Mouse (Mus musculus) neural tube, embryonic 11.5 days (tissue): ENCODE data around the gene Gapvd1. TPM values are rescaled to one million over a fixed set of nuclear protein-coding genes. Genes with fewer than 3 reads are reported as not detected.
"Not testable (repeated sequence)": the region's sequence is repeated elsewhere in the genome, so short reads cannot be mapped to it uniquely, and the experiment has no call there.

Source experiments
- ATAC-seq: fragments of 200-750 bp; cut with Nextera tagmentation; 2 replicates; pipeline ENCODE4 v1.8.0; 2017; ENCODE audit warnings: moderate number of reproducible peaks, mild to moderate bottlenecking, moderate TSS enrichment, moderate library complexity; ENCODE audit not compliant: insufficient read depth, low FRiP score, low TSS enrichment
- DNase-seq: peaks from one replicate; pipeline ENCODE4 v3.0.0-alpha.2; 2015; ENCODE audit warnings: low spot score
- H3K27ac ChIP-seq: fragments of 300-500 bp; sonication (generic); 2 replicates; pipeline ENCODE4 v1.5.1; 2014; ENCODE audit warnings: low read depth, mild to moderate bottlenecking, low read length
- H3K27me3 ChIP-seq: fragments of 300-500 bp; sonication (generic); 2 replicates; pipeline ENCODE4 v1.6.1; 2014; ENCODE audit warnings: mild to moderate bottlenecking, low read length, mixed read lengths; ENCODE audit not compliant: control insufficient read depth, insufficient read depth
- H3K36me3 ChIP-seq: fragments of 300-500 bp; sonication (generic); 2 replicates; pipeline ENCODE4 v1.6.1; 2014; ENCODE audit warnings: mild to moderate bottlenecking, low read length, moderate library complexity, mixed read lengths; ENCODE audit not compliant: control insufficient read depth, insufficient read depth
- H3K4me1 ChIP-seq: fragments of 300-500 bp; sonication (generic); 2 replicates; pipeline ENCODE4 v1.6.1; 2014; ENCODE audit warnings: low read length, mixed read lengths; ENCODE audit not compliant: control insufficient read depth, insufficient read depth
- H3K4me2 ChIP-seq: fragments of 300-500 bp; sonication (generic); 2 replicates; pipeline ENCODE4 v1.6.1; 2014; ENCODE audit warnings: low read depth, mild to moderate bottlenecking, moderate library complexity
- H3K4me3 ChIP-seq: fragments of 300-500 bp; sonication (generic); 2 replicates; pipeline ENCODE4 v1.5.1; 2014; ENCODE audit warnings: low read depth, low read length
- H3K9ac ChIP-seq: fragments of 300-500 bp; sonication (generic); 2 replicates; pipeline ENCODE4 v1.6.1; 2014; ENCODE audit warnings: mild to moderate bottlenecking, low read length
- H3K9me3 ChIP-seq: fragments of 300-500 bp; sonication (generic); 2 replicates; pipeline ENCODE4 v1.6.1; 2016; ENCODE audit warnings: low read length; ENCODE audit not compliant: control insufficient read depth
- WGBS: fragments of 180-500 bp; shearing (Covaris S2); extraction: QIAGEN DNeasy Blood & Tissue Kit; methylation state at CpG from one replicate; pipeline ENCODE4 v1.1.7; 2014; 5-methylcytosine and 5-hydroxymethylcytosine counted together
- polyA plus RNA-seq: library from polyadenylated mRNA; unstranded; fragments of >200 nt; fragmentation: Nextera tagmentation; extraction: Ambion mirVana; gene quantifications from 2 replicates; pipeline ENCODE4 v1.2.1, GENCODE M21; 2014

Gapvd1 gene
- polyA plus RNA-seq, 1 experiment from 2014 or later = 125 TPM

DNA sequence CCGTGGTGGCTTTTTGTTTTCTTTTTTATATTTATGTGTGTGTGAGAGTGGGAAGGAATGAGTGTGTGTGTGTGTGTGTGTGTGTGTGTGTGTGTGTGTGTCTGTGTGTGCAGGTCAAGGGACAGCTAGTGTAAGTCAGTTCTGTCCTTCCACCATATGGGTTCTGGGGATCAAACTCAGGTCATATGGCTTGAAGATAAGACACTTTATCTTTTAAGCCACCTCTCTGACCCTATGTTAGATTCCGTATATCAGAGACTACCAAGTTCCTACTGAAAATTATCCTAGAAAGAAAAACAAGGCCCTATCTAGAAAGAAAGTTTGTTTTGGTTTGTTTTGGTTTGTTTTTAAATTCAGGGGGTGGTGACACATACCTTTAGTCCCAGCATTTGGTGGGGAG, 7.1 kb upstream of the Gapvd1 start:
- Histone ChIP-seq H3K9ac (no peak overlapping the region), H3K4me2 (no peak overlapping the region), H3K4me3 (no peak overlapping the region), H3K27me3 (no peaks in the 10 kb centered on the region), H3K27ac (no peak overlapping the region), H3K36me3 (no peaks in the 10 kb centered on the region), H3K4me1 (no peaks in the 10 kb centered on the region), H3K9me3 (no peaks in the 10 kb centered on the region)
- WGBS = 86% methylated on average over 2 of the region's 2 CpGs
- ATAC-seq (no peak), DNase-seq (no peak)

DNA sequence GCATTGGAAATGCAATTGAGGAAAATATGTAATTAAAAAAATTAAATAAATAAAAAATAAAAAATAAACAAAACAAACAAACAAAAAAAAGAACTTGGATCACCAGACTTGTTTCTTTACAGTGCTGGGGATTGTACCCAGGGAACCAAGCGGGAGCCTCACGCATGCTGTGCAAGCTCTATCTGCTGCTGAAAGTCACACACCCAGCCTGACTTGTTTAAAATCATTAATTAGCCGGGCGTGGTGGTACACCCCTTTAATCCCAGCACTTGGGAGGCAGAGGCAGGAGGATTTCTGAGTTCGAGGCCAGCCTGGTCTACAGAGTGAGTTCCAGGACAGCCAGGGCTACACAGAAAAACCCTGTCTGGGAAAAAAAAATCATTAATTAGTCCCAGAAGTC, 6.2 kb upstream of the Gapvd1 start:
- H3K4me3 ChIP-seq, ATAC-seq, H3K4me1 ChIP-seq, DNase-seq, H3K9ac ChIP-seq, H3K27me3 ChIP-seq, H3K9me3 ChIP-seq, H3K36me3 ChIP-seq, H3K4me2 ChIP-seq, H3K27ac ChIP-seq: not testable (repeated sequence)
- WGBS = 89% methylated on average over 5 of the region's 5 CpGs

DNA sequence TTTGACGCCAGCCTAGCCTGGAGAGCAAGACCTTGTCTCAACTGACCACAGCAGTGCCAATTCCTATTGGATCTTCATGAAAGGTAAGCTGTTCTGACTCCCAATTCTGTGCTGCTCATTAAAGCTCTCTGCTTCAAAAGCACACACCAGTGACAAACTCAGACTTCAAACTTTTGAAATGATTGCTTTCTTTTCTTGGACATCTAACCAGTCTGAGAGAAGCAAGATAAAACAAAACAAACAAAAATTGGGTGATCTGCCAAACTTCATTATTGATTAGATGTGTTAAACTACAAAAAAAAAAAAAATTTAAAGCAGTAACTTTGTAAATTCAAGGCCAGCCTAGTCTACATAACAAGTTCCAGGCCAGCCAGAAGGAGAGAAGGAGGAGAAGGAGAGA, 2.3 kb upstream of the Gapvd1 start:
- Histone ChIP-seq H3K27ac (no peak overlapping the region), H3K4me3 (no peak overlapping the region), H3K27me3 (no peaks in the 10 kb centered on the region), H3K4me2 (no peak overlapping the region), H3K4me1 (0 out of 2 replicates have a peak, but pooled peaks cover 5% of the 10 kb centered on the region), H3K9ac (no peak overlapping the region), H3K9me3 (no peaks in the 10 kb centered on the region), H3K36me3 (no peaks in the 10 kb centered on the region)
- DNase-seq (no peak), ATAC-seq (no peak)
- WGBS = 75% methylated on average over 1 of the region's 1 CpGs

DNA sequence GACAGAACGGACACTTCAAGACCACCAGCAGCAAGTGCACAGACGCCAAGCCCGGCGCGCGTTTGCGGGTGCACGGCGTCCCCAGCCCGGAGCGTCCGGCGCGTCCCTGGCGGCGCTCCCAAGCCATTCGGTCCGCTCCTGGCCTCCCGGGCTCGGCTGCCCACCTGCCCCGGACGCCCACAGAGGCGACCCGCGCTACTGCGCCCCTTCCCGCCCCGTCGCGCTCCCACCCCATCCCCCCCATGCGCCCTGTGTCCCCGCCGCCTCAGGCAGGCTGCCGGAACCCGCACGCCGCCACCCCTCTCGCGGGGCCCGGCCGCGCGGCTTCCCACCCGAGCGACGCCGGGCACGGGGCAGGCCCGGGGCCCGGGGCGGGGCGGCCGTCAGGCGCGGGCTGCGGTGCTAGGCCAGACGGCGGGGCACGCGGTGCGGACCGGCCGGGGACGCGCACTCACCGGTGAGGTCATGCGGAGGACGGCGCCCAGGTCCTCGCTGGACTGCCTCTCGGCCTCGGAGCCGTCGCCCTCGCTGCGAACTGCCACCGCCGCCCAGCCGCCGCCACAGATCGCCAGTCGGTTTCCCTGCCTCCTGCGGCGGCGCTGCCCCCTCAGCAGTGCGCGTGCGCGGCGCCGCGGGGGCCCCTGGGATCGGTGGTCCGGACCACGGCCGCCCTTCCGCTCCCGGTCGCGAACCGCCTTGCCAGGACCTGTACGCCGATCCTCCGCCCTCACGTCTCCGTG, 1.1 kb downstream of the Gapvd1 start:
- H3K4me1 ChIP-seq = 0 out of 2 replicates have a peak, but pooled peaks cover 5% of the 10 kb centered on the region
- peak overlapping the region; percentile 56 for H3K4me2 ChIP-seq
- no peaks in the 10 kb centered on the region for H3K9me3 ChIP-seq
- peak overlapping the region; percentile 98 for H3K4me3 ChIP-seq
- H3K9ac ChIP-seq = peak overlapping the region; percentile 91
- no peaks in the 10 kb centered on the region for H3K27me3 ChIP-seq
- no peaks in the 10 kb centered on the region for H3K36me3 ChIP-seq
- peak; percentile 92 for ATAC-seq
- peak; percentile 91 for DNase-seq
- WGBS = under 1% methylated on average over 68 of the region's 106 CpGs
- peak overlapping the region; percentile 95 for H3K27ac ChIP-seq

DNA sequence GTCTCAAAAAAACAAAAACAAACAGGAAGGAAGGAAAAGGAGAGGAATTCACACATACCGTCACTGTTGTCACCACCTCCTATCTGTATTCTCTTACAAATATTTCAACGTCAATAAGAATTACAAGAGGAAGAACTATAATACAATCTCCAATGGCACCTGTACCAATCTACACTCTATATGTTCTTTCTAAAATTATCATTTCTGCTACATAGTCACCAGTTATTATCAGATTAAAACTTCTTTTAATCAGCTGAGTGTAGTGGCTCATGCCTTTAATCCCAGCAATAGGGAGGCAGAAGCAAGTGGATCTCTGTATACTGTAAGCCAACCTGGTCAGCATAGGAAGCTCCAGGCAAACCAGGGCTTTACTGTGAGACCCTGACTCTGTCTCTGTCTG, 4.8 kb downstream of the Gapvd1 start:
- H3K9me3 ChIP-seq = no peaks in the 10 kb centered on the region
- no peaks in the 10 kb centered on the region for H3K27me3 ChIP-seq
- no peak overlapping the region for H3K4me2 ChIP-seq
- H3K9ac ChIP-seq = no peak overlapping the region
- H3K36me3 ChIP-seq = no peaks in the 10 kb centered on the region
- H3K4me3 ChIP-seq = no peak overlapping the region
- ATAC-seq (no peak), DNase-seq (no peak)
- H3K4me1 ChIP-seq = 0 out of 2 replicates have a peak, but pooled peaks cover 5% of the 10 kb centered on the region
- WGBS = 90% methylated on average over 2 of the region's 2 CpGs
- no peak overlapping the region for H3K27ac ChIP-seq

DNA sequence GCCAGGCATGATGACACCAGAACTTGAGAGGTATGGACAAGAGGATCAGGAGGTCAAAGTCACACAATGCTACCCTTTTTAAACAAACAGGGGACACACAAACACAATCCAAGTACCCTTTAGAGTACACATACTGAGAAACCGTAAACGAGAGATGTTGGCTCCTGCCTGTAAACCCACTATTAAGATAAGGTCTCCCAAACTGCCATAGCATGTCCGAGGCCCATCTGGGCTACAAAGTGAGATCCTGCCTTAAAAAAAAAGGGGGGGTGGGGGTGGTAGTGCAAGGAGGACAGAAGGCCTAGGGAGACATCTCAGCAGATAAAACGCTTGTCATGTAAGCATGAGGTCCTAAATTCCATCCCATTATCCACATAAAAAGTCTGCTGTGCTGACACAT, 6.6 kb downstream of the Gapvd1 start:
- 92% methylated on average over 4 of the region's 4 CpGs for WGBS
- Histone ChIP-seq H3K4me1 (0 out of 2 replicates have a peak, but pooled peaks cover 3% of the 10 kb centered on the region), H3K4me2 (no peak overlapping the region), H3K9ac (no peak overlapping the region), H3K27me3 (no peaks in the 10 kb centered on the region), H3K36me3 (no peaks in the 10 kb centered on the region), H3K9me3 (no peaks in the 10 kb centered on the region), H3K4me3 (no peak overlapping the region), H3K27ac (no peak overlapping the region)
- ATAC-seq (no peak), DNase-seq (no peak)

DNA sequence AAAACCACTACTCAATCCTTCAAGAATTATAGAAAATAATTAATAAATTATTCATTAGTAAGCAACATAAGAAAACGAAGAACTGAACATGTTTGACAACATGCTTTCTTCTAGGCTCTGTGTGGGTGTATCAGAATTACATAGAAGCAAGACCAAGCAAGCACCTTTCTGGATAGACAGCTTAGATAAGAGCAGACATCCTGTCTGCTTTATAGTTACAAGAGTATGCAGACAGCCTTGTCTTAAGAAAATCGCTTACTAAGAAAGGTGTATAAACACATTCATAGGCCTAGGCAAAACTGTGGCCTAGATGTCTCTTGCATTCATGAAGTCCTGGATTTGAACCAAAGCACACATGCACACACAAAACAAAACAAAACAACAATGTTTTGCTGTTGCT, 9.4 kb downstream of the Gapvd1 start:
- Histone ChIP-seq H3K4me3 (no peak overlapping the region), H3K4me1 (no peaks in the 10 kb centered on the region), H3K9ac (no peak overlapping the region), H3K9me3 (no peaks in the 10 kb centered on the region), H3K4me2 (no peak overlapping the region), H3K27me3 (no peaks in the 10 kb centered on the region), H3K36me3 (no peaks in the 10 kb centered on the region), H3K27ac (no peak overlapping the region)
- ATAC-seq = no peak
- no peak for DNase-seq
- whole genome bisulfite sequencing = 98% methylated on average over 2 of the region's 2 CpGs

DNA sequence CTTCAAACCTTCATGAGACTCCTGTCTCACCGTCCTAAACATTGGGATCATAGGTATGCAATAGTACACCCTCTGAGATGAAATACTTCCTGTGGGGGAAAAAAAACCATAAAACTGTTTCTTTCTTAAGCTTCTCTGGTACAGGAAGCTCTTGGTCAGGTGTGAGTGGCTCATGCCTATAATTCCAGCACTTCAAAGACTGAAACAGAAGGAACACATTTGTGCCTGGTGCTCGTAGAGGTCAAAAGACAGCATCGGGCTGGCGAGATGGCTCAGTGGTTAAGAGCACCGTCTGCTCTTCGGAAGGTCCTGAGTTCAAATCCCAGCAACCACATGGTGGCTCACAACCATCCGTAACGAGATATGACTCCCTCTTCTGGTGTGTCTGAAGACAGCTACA, 10.6 kb downstream of the Gapvd1 start:
- Histone ChIP-seq H3K27me3 (no peaks in the 10 kb centered on the region), H3K4me2 (no peak overlapping the region), H3K4me1 (no peaks in the 10 kb centered on the region), H3K36me3 (no peaks in the 10 kb centered on the region), H3K9me3 (no peaks in the 10 kb centered on the region), H3K4me3 (no peak overlapping the region), H3K27ac (no peak overlapping the region), H3K9ac (no peak overlapping the region)
- 95% methylated on average over 8 of the region's 8 CpGs for WGBS
- no peak for ATAC-seq
- DNase-seq = no peak

DNA sequence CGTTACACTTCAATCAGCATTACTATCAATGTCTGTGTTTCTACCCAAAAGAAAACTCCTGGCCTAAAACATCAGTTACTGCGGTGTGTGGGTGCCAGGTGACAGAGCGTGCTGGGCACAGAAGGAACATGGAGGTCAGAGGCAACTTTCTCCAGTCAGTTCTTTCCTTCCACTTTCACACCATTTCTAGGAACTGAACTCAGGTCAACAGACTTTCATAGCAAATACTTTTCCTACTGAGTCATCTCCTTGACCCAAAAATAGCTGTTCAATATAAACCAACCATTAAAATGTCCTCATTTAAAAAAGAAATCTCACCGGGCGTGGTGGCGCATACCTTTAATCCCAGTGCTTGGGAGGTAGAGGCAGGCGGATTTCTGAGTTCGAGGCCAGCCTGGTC, 12.4 kb downstream of the Gapvd1 start:
- Histone ChIP-seq H3K27ac (no peak overlapping the region), H3K4me2 (no peak overlapping the region), H3K9me3 (no peaks in the 10 kb centered on the region), H3K36me3 (no peaks in the 10 kb centered on the region), H3K27me3 (no peaks in the 10 kb centered on the region), H3K9ac (no peak overlapping the region), H3K4me1 (no peaks in the 10 kb centered on the region), H3K4me3 (no peak overlapping the region)
- 96% methylated on average over 8 of the region's 8 CpGs for WGBS
- ATAC-seq (no peak), DNase-seq (no peak)
